Mouse (Mus musculus) layer of hippocampus, adult 8-10 months (tissue): ENCODE data around the gene Gm20822. TPM values are rescaled to one million over a fixed set of nuclear protein-coding genes. Genes with fewer than 3 reads are reported as not detected.
"Not testable (repeated sequence)": the region's sequence is repeated elsewhere in the genome, so short reads cannot be mapped to it uniquely, and the experiment has no call there.

Experiments used
- DNase-seq, 2 experiments: peaks; one replicate each; pipeline ENCODE4 v3.0.0; 2022; ENCODE audit warnings: low spot score in 2 of 2
- total RNA-seq, 4 experiments: library from RNA; stranded (reverse); gene quantifications; 2 replicates each; pipeline ENCODE4 v1.2.4; 2022

The Gm20822 gene
- total RNA-seq, result not detected

DNA sequence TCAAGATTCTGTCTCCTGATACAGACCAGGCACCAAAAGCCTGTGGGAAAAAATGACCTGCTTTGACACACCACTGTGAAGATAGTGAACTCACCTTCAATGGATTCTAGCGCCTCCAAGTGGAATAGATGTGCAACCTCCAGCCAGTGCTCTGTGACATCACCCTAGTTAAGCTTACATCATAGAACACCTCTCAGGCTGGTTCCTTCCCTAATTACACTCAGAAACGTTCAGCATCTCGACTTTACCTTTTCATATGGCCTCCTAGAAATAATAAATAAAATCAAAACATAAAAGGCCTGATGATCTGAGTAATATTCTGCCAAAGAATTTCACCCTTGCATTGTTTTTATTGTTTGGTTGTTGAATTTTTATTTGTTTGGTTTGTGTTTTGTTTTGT is at the start of gene Gm20822:
TSS of gene Gm20822 (minus strand) at position 101 of the 400 bp plus-strand sequence.
- DNase-seq, result not testable (repeated sequence)
